Mouse (Mus musculus): ENCODE data around the gene Ankrd33b. TPM values are rescaled to one million over a fixed set of nuclear protein-coding genes. Genes with fewer than 3 reads are reported as not detected.

The Ankrd33b gene
- total RNA-seq, 1 experiment = 3.8 TPM

- Histone ChIP-seq H3K9ac (ENCODE audit: insufficient read depth, low read depth, low read length, poor library complexity, severe bottlenecking) (peak overlapping the region; percentile 52; the same call in 1 of the 2 replicates), H3K9me3 (ENCODE audit: control insufficient read depth, insufficient read depth, low read depth, low read length) (no peaks in the 10 kb centered on the region), H3K36me3 (ENCODE audit: control insufficient read depth, insufficient read depth, low read length, poor library complexity, severe bottlenecking) (no peaks in the 10 kb centered on the region), H3K27ac (ENCODE audit: insufficient read depth, low read depth, low read length, poor library complexity, severe bottlenecking) (no peak overlapping the region), H3K4me3 (ENCODE audit: insufficient read depth in 1 of 2, low read depth in 1 of 2, low read length in 2 of 2, poor library complexity in 1 of 2, severe bottlenecking in 1 of 2) (peak overlapping the region in 1 of 2 experiments; percentile 47; a peak in 1 of 4 replicates), H3K4me1 (ENCODE audit: control insufficient read depth in 2 of 2, insufficient read depth in 2 of 2, low read length in 2 of 2, poor library complexity in 1 of 2) (peaks cover 0 to 4% of the 10 kb centered on the region in 2 experiments; a peak in 1 of 4 replicates)
- TF ChIP-seq HCFC1 (IDR thresholded peaks at IDR 0.05; ENCODE audit: borderline replicate concordance, insufficient read depth, low read length) (no peak), ZNF384 (IDR thresholded peaks at IDR 0.05; ENCODE audit: low read depth, low read length) (no peak), MAFK (IDR thresholded peaks at IDR 0.05; ENCODE audit: insufficient read depth, low read depth, low read length) (no peak), ZC3H11A (IDR thresholded peaks at IDR 0.05; ENCODE audit: borderline replicate concordance, low read depth, low read length) (no peak), CHD2 (IDR thresholded peaks at IDR 0.05; ENCODE audit: low read depth, low read length) (no peak)
- in situ Hi-C loops (cut with MboI; ENCODE audit: low sequenced_read_pairs in 2 of 2, unreplicated experiment in 2 of 2) = loop anchor here in 1 of 2 experiments (25.0 kb wide), 1 partner anchor 278 kb away; no protein-coding TSS in a partner anchor
- peak; percentile 80 for DNase-seq (ENCODE audit: low read depth, low spot score)
These were observed 58.0 kb downstream of the Ankrd33b start for GRCm38 (mm10) chr15:31309526-31309925.

- H3K9ac ChIP-seq (ENCODE audit: insufficient read depth, low read depth, low read length, poor library complexity, severe bottlenecking) = no peak overlapping the region
- no peak for DNase-seq (ENCODE audit: low read depth, low spot score)
- H3K27ac ChIP-seq (ENCODE audit: insufficient read depth, low read depth, low read length, poor library complexity, severe bottlenecking) = no peak overlapping the region
- H3K4me1 ChIP-seq (ENCODE audit: control insufficient read depth in 2 of 2, insufficient read depth in 2 of 2, low read length in 2 of 2, poor library complexity in 1 of 2) = peaks cover 0 to 4% of the 10 kb centered on the region in 2 experiments; a peak in 1 of 4 replicates
- no peaks in the 10 kb centered on the region for H3K36me3 ChIP-seq (ENCODE audit: control insufficient read depth, insufficient read depth, low read length, poor library complexity, severe bottlenecking)
- in situ Hi-C loops (cut with MboI; ENCODE audit: low sequenced_read_pairs in 2 of 2, unreplicated experiment in 2 of 2) = loop anchor here in 1 of 2 experiments (25.0 kb wide), 1 partner anchor 281 kb away; no protein-coding TSS in a partner anchor
- H3K9me3 ChIP-seq (ENCODE audit: control insufficient read depth, insufficient read depth, low read depth, low read length) = no peaks in the 10 kb centered on the region
- TF ChIP-seq CHD2 (IDR thresholded peaks at IDR 0.05; ENCODE audit: low read depth, low read length) = no peak
- TF ChIP-seq HCFC1 (IDR thresholded peaks at IDR 0.05; ENCODE audit: borderline replicate concordance, insufficient read depth, low read length) = no peak
- TF ChIP-seq ZNF384 (IDR thresholded peaks at IDR 0.05; ENCODE audit: low read depth, low read length) = no peak
- TF ChIP-seq ZC3H11A (IDR thresholded peaks at IDR 0.05; ENCODE audit: borderline replicate concordance, low read depth, low read length) = no peak
- TF ChIP-seq MAFK (IDR thresholded peaks at IDR 0.05; ENCODE audit: insufficient read depth, low read depth, low read length) = no peak
- no peak overlapping the region for H3K4me3 ChIP-seq (ENCODE audit: insufficient read depth in 1 of 2, low read depth in 1 of 2, low read length in 2 of 2, poor library complexity in 1 of 2, severe bottlenecking in 1 of 2)
These were observed 60.8 kb downstream of the Ankrd33b start for GRCm38 (mm10) chr15:31306726-31307125.

GRCm38 (mm10) chr15:31305181-31305580 lies 62.3 kb downstream of the Ankrd33b start:
- Histone ChIP-seq H3K4me3 (ENCODE audit: insufficient read depth in 1 of 2, low read depth in 1 of 2, low read length in 2 of 2, poor library complexity in 1 of 2, severe bottlenecking in 1 of 2) (no peak overlapping the region), H3K9ac (ENCODE audit: insufficient read depth, low read depth, low read length, poor library complexity, severe bottlenecking) (no peak overlapping the region), H3K36me3 (ENCODE audit: control insufficient read depth, insufficient read depth, low read length, poor library complexity, severe bottlenecking) (no peaks in the 10 kb centered on the region), H3K27ac (ENCODE audit: insufficient read depth, low read depth, low read length, poor library complexity, severe bottlenecking) (no peak overlapping the region), H3K9me3 (ENCODE audit: control insufficient read depth, insufficient read depth, low read depth, low read length) (no peaks in the 10 kb centered on the region), H3K4me1 (ENCODE audit: control insufficient read depth in 2 of 2, insufficient read depth in 2 of 2, low read length in 2 of 2, poor library complexity in 1 of 2) (peaks cover 0 to 4% of the 10 kb centered on the region in 2 experiments; a peak in 1 of 4 replicates)
- DNase-seq (ENCODE audit: low read depth, low spot score) = no peak
- in situ Hi-C loops (cut with MboI; ENCODE audit: low sequenced_read_pairs in 2 of 2, unreplicated experiment in 2 of 2) = loop anchor here in 1 of 2 experiments (25.0 kb wide), 1 partner anchor 282 kb away; no protein-coding TSS in a partner anchor
- no peak for TF ChIP-seq CHD2 (IDR thresholded peaks at IDR 0.05; ENCODE audit: low read depth, low read length)
- TF ChIP-seq HCFC1 (IDR thresholded peaks at IDR 0.05; ENCODE audit: borderline replicate concordance, insufficient read depth, low read length) = no peak
- no peak for TF ChIP-seq MAFK (IDR thresholded peaks at IDR 0.05; ENCODE audit: insufficient read depth, low read depth, low read length)
- no peak for TF ChIP-seq ZNF384 (IDR thresholded peaks at IDR 0.05; ENCODE audit: low read depth, low read length)
- no peak for TF ChIP-seq ZC3H11A (IDR thresholded peaks at IDR 0.05; ENCODE audit: borderline replicate concordance, low read depth, low read length)

DNA sequence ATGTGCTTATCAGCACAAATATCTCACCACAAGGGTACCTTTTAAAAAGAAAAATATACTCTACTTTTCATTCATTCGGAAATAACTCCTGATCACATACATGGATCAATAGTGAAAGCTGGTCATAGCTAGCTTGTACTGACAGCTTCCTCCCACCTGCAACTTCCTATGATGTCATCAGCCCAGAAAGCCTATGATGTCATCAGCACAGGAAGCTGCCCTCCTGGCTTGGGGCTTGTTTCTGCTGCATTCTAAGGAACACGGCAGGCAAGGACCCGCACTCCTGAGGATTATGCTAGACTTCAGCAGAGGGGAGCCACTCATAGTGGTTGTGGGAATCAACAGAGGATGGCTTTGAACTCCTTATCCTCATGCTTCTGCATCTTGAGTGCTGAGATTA lies 63.2 kb downstream of the Ankrd33b start:
- Histone ChIP-seq H3K9ac (ENCODE audit: insufficient read depth, low read depth, low read length, poor library complexity, severe bottlenecking) (no peak overlapping the region), H3K4me3 (ENCODE audit: insufficient read depth in 1 of 2, low read depth in 1 of 2, low read length in 2 of 2, poor library complexity in 1 of 2, severe bottlenecking in 1 of 2) (no peak overlapping the region), H3K4me1 (ENCODE audit: control insufficient read depth in 2 of 2, insufficient read depth in 2 of 2, low read length in 2 of 2, poor library complexity in 1 of 2) (no peaks in the 10 kb centered on the region), H3K36me3 (ENCODE audit: control insufficient read depth, insufficient read depth, low read length, poor library complexity, severe bottlenecking) (no peaks in the 10 kb centered on the region), H3K9me3 (ENCODE audit: control insufficient read depth, insufficient read depth, low read depth, low read length) (no peaks in the 10 kb centered on the region), H3K27ac (ENCODE audit: insufficient read depth, low read depth, low read length, poor library complexity, severe bottlenecking) (no peak overlapping the region)
- no peak for DNase-seq (ENCODE audit: low read depth, low spot score)
- in situ Hi-C loops (cut with MboI; ENCODE audit: low sequenced_read_pairs in 2 of 2, unreplicated experiment in 2 of 2) = loop anchor here in 1 of 2 experiments (25.0 kb wide), 1 partner anchor 283 kb away; no protein-coding TSS in a partner anchor
- TF ChIP-seq ZNF384 (IDR thresholded peaks at IDR 0.05; ENCODE audit: low read depth, low read length) = no peak
- TF ChIP-seq MAFK (IDR thresholded peaks at IDR 0.05; ENCODE audit: insufficient read depth, low read depth, low read length) = no peak

All from ES-E14 (cell line).